Mouse (Mus musculus): ENCODE data around the gene Tmem59. TPM values are rescaled to one million over a fixed set of nuclear protein-coding genes. Genes with fewer than 3 reads are reported as not detected.

Tmem59 gene
- polyA plus RNA-seq, 1 experiment from 2014 or later: 347 TPM

GRCm38 (mm10) chr4:107213279-107214011 lies 35.2 kb downstream of the Tmem59 start:
- H3K4me2 ChIP-seq (replicated peaks): no peak overlapping the region
- WGBS: 83% methylated on average over 12 of the region's 12 CpGs
- no peak overlapping the region for H3K9ac ChIP-seq (replicated peaks)
- H3K27me3 ChIP-seq: no peaks in the 10 kb centered on the region
- no peak for ATAC-seq (ENCODE audit: low FRiP score, low read depth)
- H3K4me1 ChIP-seq: no peaks in the 10 kb centered on the region
- no peaks in the 10 kb centered on the region for H3K9me3 ChIP-seq
- no peaks in the 10 kb centered on the region for H3K36me3 ChIP-seq
- no peak overlapping the region for H3K27ac ChIP-seq (replicated peaks)
- H3K4me3 ChIP-seq: no peak overlapping the region

DNA sequence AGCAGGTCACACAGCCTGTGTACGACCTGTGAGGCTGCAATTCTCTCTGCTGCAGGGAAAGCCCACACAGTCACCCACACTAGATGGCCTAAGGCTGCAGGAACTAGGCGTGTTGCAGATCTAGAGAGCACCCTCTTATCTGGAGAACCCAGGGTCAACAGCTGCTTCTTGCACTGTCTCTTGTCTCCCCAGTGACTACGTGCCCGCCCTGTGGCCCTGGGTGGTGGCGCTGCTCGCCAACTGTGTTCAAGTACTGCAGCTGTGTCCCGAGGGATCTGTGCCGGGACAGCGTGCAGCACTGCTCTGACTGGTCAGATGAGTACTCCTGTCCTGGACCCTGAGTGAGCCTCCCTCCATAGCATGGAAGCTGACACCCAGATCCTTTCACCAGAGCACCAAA lies 39.4 kb downstream of the Tmem59 start:
- no peak for ATAC-seq (ENCODE audit: low FRiP score, low read depth)
- H3K4me3 ChIP-seq: no peak overlapping the region
- no peaks in the 10 kb centered on the region for H3K4me1 ChIP-seq
- H3K27me3 ChIP-seq: no peaks in the 10 kb centered on the region
- H3K9me3 ChIP-seq: no peaks in the 10 kb centered on the region
- no peak overlapping the region for H3K27ac ChIP-seq (replicated peaks)
- H3K4me2 ChIP-seq (replicated peaks): no peak overlapping the region
- 92% methylated on average over 9 of the region's 9 CpGs for WGBS
- H3K36me3 ChIP-seq: no peaks in the 10 kb centered on the region
- no peak overlapping the region for H3K9ac ChIP-seq (replicated peaks)

DNA sequence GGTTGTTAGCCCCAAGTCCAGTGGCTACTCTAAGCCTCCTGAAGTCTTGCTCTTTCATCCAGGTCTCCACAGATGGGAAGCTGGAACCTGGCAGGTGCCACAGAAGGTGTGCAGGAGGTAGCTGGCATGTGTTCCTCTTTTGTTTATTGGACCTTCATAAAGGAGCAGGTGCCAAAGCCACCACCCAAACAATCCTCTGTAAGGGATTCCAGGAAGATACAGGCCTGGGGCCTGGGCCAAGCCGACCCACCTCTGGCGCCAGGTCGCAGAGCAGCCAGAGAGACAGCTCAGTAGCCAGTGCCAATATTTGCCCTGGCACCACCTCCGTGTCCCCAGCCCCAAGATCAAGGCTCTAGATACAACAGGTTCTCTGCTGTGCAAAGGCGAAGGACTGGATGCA lies 43.3 kb downstream of the Tmem59 start:
- Histone ChIP-seq H3K36me3 (no peaks in the 10 kb centered on the region), H3K4me1 (no peaks in the 10 kb centered on the region), H3K27me3 (no peaks in the 10 kb centered on the region), H3K9ac (replicated peaks) (no peak overlapping the region), H3K4me3 (no peak overlapping the region), H3K9me3 (no peaks in the 10 kb centered on the region), H3K4me2 (replicated peaks) (no peak overlapping the region), H3K27ac (replicated peaks) (no peak overlapping the region)
- WGBS: 90% methylated on average over 5 of the region's 5 CpGs
- no peak for ATAC-seq (ENCODE audit: low FRiP score, low read depth)

- Histone ChIP-seq H3K4me2 (replicated peaks) (no peak overlapping the region), H3K9ac (replicated peaks) (no peak overlapping the region), H3K9me3 (no peaks in the 10 kb centered on the region), H3K27me3 (no peaks in the 10 kb centered on the region), H3K4me3 (no peak overlapping the region), H3K36me3 (no peaks in the 10 kb centered on the region), H3K27ac (replicated peaks) (no peak overlapping the region), H3K4me1 (no peaks in the 10 kb centered on the region)
- ATAC-seq (ENCODE audit: low FRiP score, low read depth): no peak
- 79% methylated on average over 10 of the region's 11 CpGs for WGBS
These were observed 45.3 kb downstream of the Tmem59 start for GRCm38 (mm10) chr4:107223225-107224204.

DNA sequence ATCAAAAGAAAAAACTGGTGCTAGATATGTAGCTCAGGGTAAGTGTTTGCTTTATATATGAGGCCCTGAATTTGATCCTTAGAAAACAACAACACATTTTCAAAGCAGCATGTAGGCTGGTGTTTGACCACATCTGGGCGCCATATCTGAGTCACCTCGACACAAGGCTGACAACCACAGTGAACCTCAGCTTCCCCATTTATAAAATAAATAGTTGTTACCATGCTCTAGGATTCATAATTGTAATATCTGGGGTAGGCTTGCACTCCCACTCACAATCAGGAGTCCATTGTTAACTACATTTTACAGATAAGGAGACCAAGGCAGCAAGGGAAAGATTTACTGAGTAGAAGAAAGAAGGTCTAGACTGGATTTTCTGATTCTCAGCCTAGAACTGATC lies 48.1 kb downstream of the Tmem59 start:
- WGBS: 92% methylated on average over 2 of the region's 2 CpGs
- Histone ChIP-seq H3K9ac (replicated peaks) (no peak overlapping the region), H3K36me3 (no peaks in the 10 kb centered on the region; the same call in 1 of the 2 replicates), H3K27me3 (no peaks in the 10 kb centered on the region), H3K27ac (replicated peaks) (no peak overlapping the region), H3K4me1 (no peaks in the 10 kb centered on the region), H3K4me2 (replicated peaks) (no peak overlapping the region), H3K4me3 (no peak overlapping the region), H3K9me3 (no peaks in the 10 kb centered on the region)
- no peak for ATAC-seq (ENCODE audit: low FRiP score, low read depth)

GRCm38 (mm10) chr4:107232219-107232618 lies 54.0 kb downstream of the Tmem59 start:
- H3K36me3 ChIP-seq: peaks cover 30% of the 10 kb centered on the region
- H3K9ac ChIP-seq (replicated peaks): no peak overlapping the region
- H3K27me3 ChIP-seq: no peaks in the 10 kb centered on the region
- WGBS: 53% methylated on average over 3 of the region's 3 CpGs
- no peaks in the 10 kb centered on the region for H3K4me1 ChIP-seq
- no peak overlapping the region for H3K4me3 ChIP-seq
- no peak for ATAC-seq (ENCODE audit: low FRiP score, low read depth)
- H3K9me3 ChIP-seq: no peaks in the 10 kb centered on the region
- no peak overlapping the region for H3K27ac ChIP-seq (replicated peaks)
- no peak overlapping the region for H3K4me2 ChIP-seq (replicated peaks)

GRCm38 (mm10) chr4:107238253-107238652 lies 60.1 kb downstream of the Tmem59 start:
- Histone ChIP-seq H3K36me3 (peaks cover 63% of the 10 kb centered on the region), H3K27me3 (no peaks in the 10 kb centered on the region), H3K4me1 (no peaks in the 10 kb centered on the region), H3K9ac (replicated peaks) (no peak overlapping the region), H3K27ac (replicated peaks) (no peak overlapping the region), H3K4me3 (no peak overlapping the region), H3K4me2 (replicated peaks) (no peak overlapping the region), H3K9me3 (no peaks in the 10 kb centered on the region)
- ATAC-seq (ENCODE audit: low FRiP score, low read depth): no peak
- WGBS: 94% methylated on average over 2 of the region's 2 CpGs

DNA sequence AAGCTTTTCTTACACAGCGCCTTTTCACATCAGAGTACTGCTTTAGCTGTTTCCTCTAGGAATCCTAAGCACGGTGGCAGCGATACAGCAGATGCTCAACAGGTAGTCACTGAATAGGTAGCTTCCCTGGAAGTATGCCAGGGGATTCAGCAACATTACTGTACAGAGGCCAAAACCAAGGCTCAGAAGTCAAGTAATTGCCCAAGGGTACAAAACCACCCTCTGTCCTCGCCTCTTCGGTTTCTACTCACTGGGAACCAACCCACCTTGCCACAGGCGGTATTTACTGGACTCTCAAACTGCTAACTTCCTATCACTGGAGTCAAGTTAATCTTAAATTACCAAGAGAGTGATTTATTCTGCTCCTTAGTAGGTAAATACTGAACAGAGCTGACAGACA lies 62.0 kb downstream of the Tmem59 start:
- no peak overlapping the region for H3K4me2 ChIP-seq (replicated peaks)
- peaks cover 52% of the 10 kb centered on the region for H3K36me3 ChIP-seq
- H3K9ac ChIP-seq (replicated peaks): no peak overlapping the region
- 98% methylated on average over 6 of the region's 6 CpGs for WGBS
- no peaks in the 10 kb centered on the region for H3K27me3 ChIP-seq
- H3K4me3 ChIP-seq: no peak overlapping the region
- 0 out of 2 replicates have a peak, but pooled peaks cover 5% of the 10 kb centered on the region for H3K4me1 ChIP-seq
- H3K9me3 ChIP-seq: no peaks in the 10 kb centered on the region
- H3K27ac ChIP-seq (replicated peaks): no peak overlapping the region
- ATAC-seq (ENCODE audit: low FRiP score, low read depth): no peak

DNA sequence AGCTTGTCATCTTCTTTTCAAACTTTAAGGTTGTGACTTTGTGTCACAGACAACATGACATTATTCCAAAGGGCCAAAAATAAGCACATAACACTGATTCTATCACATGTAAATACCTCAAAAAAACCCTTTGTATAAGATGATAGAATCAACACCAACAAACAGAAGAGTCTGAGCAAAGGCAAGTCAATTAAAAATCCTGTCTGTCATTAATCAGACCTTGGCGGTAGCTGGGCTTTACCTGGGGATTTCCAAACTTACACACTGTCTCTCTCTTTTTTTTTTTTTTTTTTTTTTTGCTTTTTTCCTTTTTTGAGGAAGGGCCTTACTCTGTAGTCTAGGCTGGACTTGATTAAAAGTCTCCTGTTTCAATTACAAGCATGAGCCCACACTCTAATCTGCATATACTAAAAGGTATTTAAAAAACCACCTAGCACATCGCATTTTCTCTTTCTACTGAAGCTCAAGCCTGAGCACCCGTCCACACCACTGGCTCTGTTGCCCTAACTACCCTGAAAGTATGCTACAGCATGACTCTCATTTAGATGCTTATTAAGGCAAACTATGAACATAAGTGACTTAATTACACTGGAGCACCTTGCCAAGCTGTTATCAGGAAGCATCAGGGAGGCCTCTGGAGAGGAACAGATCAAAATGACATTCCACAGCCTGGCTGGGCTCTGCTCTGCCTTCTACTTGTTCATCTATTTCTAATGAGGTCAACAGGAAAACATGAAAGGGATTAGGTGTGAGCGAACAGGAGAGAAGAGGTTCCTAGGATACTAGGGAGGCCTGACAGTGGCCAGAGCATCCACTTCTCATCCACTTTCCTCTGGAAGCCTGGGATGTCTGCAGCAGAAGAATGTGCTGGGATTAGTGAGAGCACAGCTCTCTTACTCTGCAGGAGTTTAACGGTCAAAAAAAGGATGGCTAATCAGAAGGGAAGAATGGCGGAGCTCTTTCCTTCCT lies 65.5 kb downstream of the Tmem59 start:
- Histone ChIP-seq H3K4me3 (no peak overlapping the region), H3K9me3 (no peaks in the 10 kb centered on the region), H3K4me2 (replicated peaks) (no peak overlapping the region), H3K4me1 (0 out of 2 replicates have a peak, but pooled peaks cover 5% of the 10 kb centered on the region), H3K36me3 (peaks cover 42% of the 10 kb centered on the region), H3K9ac (replicated peaks) (no peak overlapping the region), H3K27me3 (no peaks in the 10 kb centered on the region), H3K27ac (replicated peaks) (peak overlapping the region; percentile 40)
- WGBS: 66% methylated on average over 6 of the region's 6 CpGs
- no peak for ATAC-seq (ENCODE audit: low FRiP score, low read depth)

DNA sequence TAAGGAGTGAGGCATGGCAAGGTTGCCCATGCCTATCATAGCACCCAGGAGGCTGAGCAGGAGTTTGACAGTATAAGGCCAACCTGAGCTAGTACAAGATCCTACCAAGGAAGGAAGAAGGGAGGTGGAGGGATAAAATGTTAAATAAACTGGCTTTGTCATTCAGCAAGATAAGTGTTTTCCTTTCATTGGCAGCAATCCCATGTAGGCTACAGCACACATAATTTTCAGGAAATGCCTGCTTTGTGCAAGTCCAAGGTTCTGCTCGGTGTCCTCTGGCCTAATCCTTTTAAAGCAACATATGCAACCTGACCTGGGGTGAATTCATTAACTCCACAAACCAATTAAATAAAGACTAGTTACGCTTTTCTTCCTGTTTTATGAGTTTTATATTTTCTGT lies 67.2 kb downstream of the Tmem59 start:
- H3K4me3 ChIP-seq: no peak overlapping the region
- no peak for ATAC-seq (ENCODE audit: low FRiP score, low read depth)
- no peaks in the 10 kb centered on the region for H3K9me3 ChIP-seq
- H3K36me3 ChIP-seq: peaks cover 27% of the 10 kb centered on the region; the same call in 1 of the 2 replicates
- no peak overlapping the region for H3K4me2 ChIP-seq (replicated peaks)
- no peak overlapping the region for H3K27ac ChIP-seq (replicated peaks)
- H3K27me3 ChIP-seq: no peaks in the 10 kb centered on the region
- 57% methylated on average over 2 of the region's 2 CpGs for WGBS
- no peak overlapping the region for H3K9ac ChIP-seq (replicated peaks)
- peaks cover 16% of the 10 kb centered on the region for H3K4me1 ChIP-seq

- Histone ChIP-seq H3K36me3 (peaks cover 20% of the 10 kb centered on the region; the same call in 1 of the 2 replicates), H3K9me3 (no peaks in the 10 kb centered on the region), H3K27ac (replicated peaks) (no peak overlapping the region), H3K4me2 (replicated peaks) (no peak overlapping the region), H3K27me3 (no peaks in the 10 kb centered on the region), H3K4me1 (peaks cover 16% of the 10 kb centered on the region), H3K4me3 (no peak overlapping the region), H3K9ac (replicated peaks) (no peak overlapping the region)
- ATAC-seq (ENCODE audit: low FRiP score, low read depth): no peak
- 79% methylated on average over 1 of the region's 1 CpGs for WGBS
These were observed 67.8 kb downstream of the Tmem59 start for GRCm38 (mm10) chr4:107246040-107246439.

All from midbrain, embryonic 12.5 days (tissue).